Mouse (Mus musculus) limb, embryonic 14.5 days (tissue): ENCODE measurements at regions not wholly inside any gene's neighbourhood (a gene's known extent, or its start where the extent isn't known, plus 50 kb on each side); places are given as distances from the start of the nearest gene placed in this dataset.
A peak's percentile ranks its signal among the peaks of the same experiment; 100 is the strongest.
"Not testable (repeated sequence)": the region's sequence is repeated elsewhere in the genome, so short reads cannot be mapped to it uniquely, and the experiment has no call there.

Experiments
- ATAC-seq: fragments of 200-750 bp; cut with Nextera tagmentation; 2 replicates; pipeline ENCODE4 v1.8.0; 2017; ENCODE audit warnings: low read depth, moderate number of reproducible peaks, moderate TSS enrichment; ENCODE audit not compliant: low FRiP score
- DNase-seq: peaks from one replicate; pipeline ENCODE4 v3.0.0-alpha.2; 2015; ENCODE audit warnings: low spot score
- H3K27ac ChIP-seq: fragments of 300-500 bp; sonication (generic); replicated peaks from 2 replicates; pipeline ENCODE4 v1.5.1; 2014; ENCODE audit warnings: low read depth, mild to moderate bottlenecking, low read length, moderate library complexity, mixed read lengths
- H3K27me3 ChIP-seq: fragments of 300-500 bp; sonication (generic); 2 replicates; pipeline ENCODE4 v1.6.1; 2014; ENCODE audit warnings: low read length, mixed read lengths; ENCODE audit not compliant: control insufficient read depth, insufficient read depth
- H3K36me3 ChIP-seq: fragments of 300-500 bp; sonication (generic); 2 replicates; pipeline ENCODE4 v1.6.1; 2014; ENCODE audit warnings: mild to moderate bottlenecking, low read length, moderate library complexity, mixed read lengths; ENCODE audit not compliant: control insufficient read depth, insufficient read depth
- H3K4me1 ChIP-seq: fragments of 300-500 bp; sonication (generic); 2 replicates; pipeline ENCODE4 v1.6.1; 2014; ENCODE audit warnings: antibody characterized with exemption, low read length, mixed read lengths; ENCODE audit not compliant: control insufficient read depth, insufficient read depth
- H3K4me2 ChIP-seq: fragments of 300-500 bp; sonication (generic); replicated peaks from 2 replicates; pipeline ENCODE4 v1.6.1; 2014; ENCODE audit warnings: low read depth, mild to moderate bottlenecking, low read length, moderate library complexity; ENCODE audit not compliant: severe bottlenecking
- H3K4me3 ChIP-seq: fragments of 300-500 bp; sonication (generic); replicated peaks from 2 replicates; pipeline ENCODE4 v1.5.1; 2014; ENCODE audit warnings: low read length
- H3K9ac ChIP-seq: fragments of 300-500 bp; sonication (generic); 2 replicates; pipeline ENCODE4 v1.6.1; 2014; ENCODE audit warnings: mild to moderate bottlenecking, low read depth, low read length, moderate library complexity; ENCODE audit not compliant: severe bottlenecking
- H3K9me3 ChIP-seq: fragments of 300-500 bp; sonication (generic); 2 replicates; pipeline ENCODE4 v1.6.1; 2016; ENCODE audit warnings: low read length; ENCODE audit not compliant: control insufficient read depth
- POLR2A ChIP-seq: fragments of 200-500 bp; IDR thresholded peaks from 2 replicates; pipeline ENCODE4 v1.8.0; 2012; ENCODE audit warnings: inconsistent platforms, mild to moderate bottlenecking, moderate library complexity, borderline replicate concordance; ENCODE audit not compliant: insufficient read depth, insufficient read length; ENCODE audit errors: extremely low read depth
- WGBS: fragments of 180-500 bp; shearing (Covaris S2); extraction: QIAGEN DNeasy Blood & Tissue Kit; methylation state at CpG from one replicate; pipeline ENCODE4 v1.1.7; 2014; 5-methylcytosine and 5-hydroxymethylcytosine counted together

GRCm38 (mm10) chr1:16904690-16905089 lies 811.6 kb upstream of the 4930444P10Rik start:
- Histone ChIP-seq H3K4me3 (no peak overlapping the region), H3K36me3 (no peaks in the 10 kb centered on the region), H3K9me3 (no peaks in the 10 kb centered on the region), H3K27me3 (no peaks in the 10 kb centered on the region), H3K9ac (no peak overlapping the region), H3K4me2 (no peak overlapping the region), H3K27ac (no peak overlapping the region), H3K4me1 (no peaks in the 10 kb centered on the region)
- ATAC-seq: no peak
- DNase-seq: no peak
- no peak for TF ChIP-seq POLR2A

- not testable (repeated sequence) for ATAC-seq, H3K4me3 ChIP-seq, H3K4me1 ChIP-seq, H3K4me2 ChIP-seq, H3K9ac ChIP-seq, H3K27me3 ChIP-seq, H3K36me3 ChIP-seq, H3K27ac ChIP-seq, H3K9me3 ChIP-seq, DNase-seq
- WGBS: 68% methylated on average over 3 of the region's 3 CpGs
Measured at GRCm38 (mm10) chr1:16868383-16868782, 775.3 kb upstream of the 4930444P10Rik start.

GRCm38 (mm10) chr1:16867086-16867835 lies 774.1 kb upstream of the 4930444P10Rik start:
- WGBS: 82% methylated on average over 6 of the region's 6 CpGs

GRCm38 (mm10) chr1:16837111-16837510 lies 744.0 kb upstream of the 4930444P10Rik start:
- H3K4me1 ChIP-seq: no peaks in the 10 kb centered on the region
- no peak for ATAC-seq
- H3K36me3 ChIP-seq: no peaks in the 10 kb centered on the region
- H3K27ac ChIP-seq: no peak overlapping the region
- no peaks in the 10 kb centered on the region for H3K27me3 ChIP-seq
- DNase-seq: no peak
- H3K9ac ChIP-seq: no peak overlapping the region
- no peak for TF ChIP-seq POLR2A
- no peaks in the 10 kb centered on the region for H3K9me3 ChIP-seq
- no peak overlapping the region for H3K4me3 ChIP-seq
- H3K4me2 ChIP-seq: no peak overlapping the region

More at GRCm38 (mm10) chr1:16867086-16867835, 774.1 kb upstream of the 4930444P10Rik start:
- ATAC-seq, H3K4me1 ChIP-seq, H3K4me2 ChIP-seq, H3K4me3 ChIP-seq, H3K27ac ChIP-seq, H3K27me3 ChIP-seq, H3K36me3 ChIP-seq, H3K9ac ChIP-seq, DNase-seq, H3K9me3 ChIP-seq: not testable (repeated sequence)

- not testable (repeated sequence) for ATAC-seq, H3K27me3 ChIP-seq, H3K4me1 ChIP-seq, DNase-seq, H3K36me3 ChIP-seq, H3K4me3 ChIP-seq, H3K27ac ChIP-seq, H3K4me2 ChIP-seq, H3K9ac ChIP-seq, H3K9me3 ChIP-seq
- WGBS: 43% methylated on average over 4 of the region's 4 CpGs
Measured at GRCm38 (mm10) chr1:16824709-16825108, 731.6 kb upstream of the 4930444P10Rik start.

GRCm38 (mm10) chr1:16824057-16824456 lies 730.9 kb upstream of the 4930444P10Rik start:
- H3K36me3 ChIP-seq: no peaks in the 10 kb centered on the region
- DNase-seq (no peak), ATAC-seq (peak; percentile 37; the same call in 1 of the 2 replicates)
- no peak overlapping the region for H3K27ac ChIP-seq
- H3K27me3 ChIP-seq: no peaks in the 10 kb centered on the region
- no peak for TF ChIP-seq POLR2A
- H3K4me3 ChIP-seq: no peak overlapping the region
- 21% methylated on average over 3 of the region's 3 CpGs for WGBS
- no peak overlapping the region for H3K9ac ChIP-seq
- no peaks in the 10 kb centered on the region for H3K4me1 ChIP-seq
- no peaks in the 10 kb centered on the region for H3K9me3 ChIP-seq
- no peak overlapping the region for H3K4me2 ChIP-seq
